Mouse (Mus musculus) kidney, postnatal 25 days (tissue): Measurements from ENCODE around the gene Sh3gl1.

ENCODE experiments used
- DNase-seq, 2 experiments: peaks; one replicate each; pipeline ENCODE4 v3.0.0; 2021; ENCODE audit warnings: mixed read lengths in 2 of 2

Gene Sh3gl1

DNA sequence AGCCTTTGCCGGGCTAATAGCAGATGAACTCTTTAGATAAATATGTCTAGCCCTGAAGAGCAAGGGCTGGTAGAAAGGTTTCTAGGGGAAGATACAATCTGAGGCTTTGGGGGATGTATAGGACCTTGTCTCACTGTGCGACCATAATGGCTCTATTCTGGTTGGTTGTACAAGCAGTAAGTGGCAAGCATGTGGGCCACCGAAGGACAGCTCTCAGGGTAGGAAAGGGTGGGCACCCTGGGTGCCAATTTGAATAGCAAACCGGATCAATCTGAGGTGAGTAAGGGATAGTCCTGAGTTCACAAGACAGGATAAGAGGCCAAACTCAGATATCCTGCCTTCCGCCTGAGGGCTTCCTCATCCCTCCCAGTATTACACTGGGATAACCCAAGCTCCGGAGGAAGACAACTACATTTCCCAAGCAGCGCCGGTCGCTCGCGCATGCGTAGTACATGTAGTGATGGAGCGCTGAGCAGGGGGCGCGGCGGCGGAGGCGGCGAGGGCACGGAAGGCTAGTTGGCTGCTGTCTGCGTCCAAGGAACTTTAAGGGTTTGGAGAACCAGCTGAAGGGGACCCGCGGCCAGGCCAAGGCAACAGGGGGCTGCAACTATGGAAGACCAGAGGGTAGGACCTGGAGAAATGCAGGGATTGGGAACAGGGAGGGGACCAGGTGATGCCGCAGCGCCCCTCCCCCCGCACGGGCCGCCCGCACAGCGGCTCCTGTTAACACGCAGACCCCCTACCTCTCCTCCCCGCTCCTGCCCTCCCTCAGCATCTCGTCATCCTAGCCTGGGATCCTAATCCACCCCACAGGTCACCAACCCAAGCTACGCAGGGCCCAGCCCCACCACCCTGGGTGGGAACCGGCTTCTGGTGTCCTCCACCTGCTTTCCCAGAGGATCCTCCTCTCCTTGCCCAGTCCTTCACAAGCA lies 50.1 kb downstream of the Sh3gl1 start, which contains the start of gene Fsd1:
Fsd1 (plus strand) TSS at position 480 of the 932 bp plus-strand sequence.
- peak in 1 of 2 experiments; percentile 45 for DNase-seq

GRCm38 (mm10) chr17:55977301-55977700 lies 59.1 kb downstream of the Sh3gl1 start:
- no peak for DNase-seq

- DNase-seq: peak; percentile 84 to 86
These were observed 60.1 kb downstream of the Sh3gl1 start for GRCm38 (mm10) chr17:55976255-55976862.

DNA sequence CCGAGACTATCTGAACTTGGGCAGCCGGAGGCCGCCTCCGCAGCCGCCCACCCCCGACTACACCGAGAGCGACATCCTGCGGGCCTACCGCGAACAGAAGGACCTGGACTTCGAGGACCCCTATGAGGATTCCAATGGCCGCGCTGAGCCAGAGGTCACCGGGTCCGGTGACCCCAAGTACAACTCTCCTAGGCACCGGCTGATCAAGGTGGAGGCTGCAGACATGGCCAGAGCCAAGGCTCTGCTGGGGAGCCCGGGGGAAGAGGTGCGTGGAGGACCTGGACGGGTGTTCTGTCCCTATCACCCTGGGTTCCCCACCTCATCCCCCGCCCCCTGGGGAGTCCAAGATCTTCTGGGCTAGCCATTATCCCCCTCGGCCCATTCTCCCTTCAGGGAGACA lies 65.0 kb downstream of the Sh3gl1 start:
- DNase-seq: no peak

DNA sequence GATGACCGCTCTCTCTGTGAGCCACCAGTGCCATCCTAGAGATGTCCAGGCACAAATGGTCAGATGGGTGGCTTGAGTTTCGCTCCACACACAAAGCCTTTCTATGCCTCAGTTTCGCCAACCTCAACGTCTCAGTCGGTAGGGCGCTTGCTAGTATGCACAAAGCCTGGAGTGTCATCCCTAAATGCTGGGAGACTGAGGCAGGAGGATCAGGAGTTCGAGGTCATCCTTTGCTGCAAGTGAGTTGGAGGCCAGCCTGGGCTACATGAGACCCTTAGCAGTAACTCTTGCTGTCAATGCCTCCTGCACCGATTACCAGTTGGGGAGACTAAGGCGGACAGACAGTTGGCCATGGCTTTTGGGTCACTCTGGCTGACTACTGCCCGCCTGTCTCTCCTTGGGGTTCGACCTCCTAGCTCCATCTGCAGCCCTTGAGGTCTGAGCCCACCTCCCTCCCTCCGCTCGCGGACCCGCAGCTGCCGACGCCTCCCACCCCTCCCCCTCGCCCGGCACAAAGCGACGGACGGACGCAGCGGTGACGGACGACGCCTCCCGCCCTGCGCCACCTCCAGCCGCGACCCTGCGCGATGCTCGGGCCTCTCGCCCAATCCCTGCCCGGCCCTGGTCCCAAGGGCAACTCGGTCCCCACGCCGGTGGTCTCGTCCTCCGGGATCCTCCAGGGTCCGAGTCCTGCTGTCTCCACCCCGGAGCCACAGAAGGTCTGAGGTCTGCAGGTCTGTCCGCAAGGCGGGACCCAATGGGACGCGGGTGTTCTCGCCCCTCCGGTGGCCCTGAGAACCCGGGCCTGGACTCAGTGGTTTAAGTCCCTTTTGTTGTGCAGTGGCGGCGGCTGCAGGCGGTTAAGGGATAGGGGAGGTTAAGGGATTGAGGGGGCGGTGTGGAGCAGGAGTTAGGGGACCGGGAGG lies 66.2 kb downstream of the Sh3gl1 start, which contains the start of gene Shd:
Shd (plus strand) TSS at position 502 of the 926 bp plus-strand sequence.
- DNase-seq: peak in 1 of 2 experiments; percentile 61

DNA sequence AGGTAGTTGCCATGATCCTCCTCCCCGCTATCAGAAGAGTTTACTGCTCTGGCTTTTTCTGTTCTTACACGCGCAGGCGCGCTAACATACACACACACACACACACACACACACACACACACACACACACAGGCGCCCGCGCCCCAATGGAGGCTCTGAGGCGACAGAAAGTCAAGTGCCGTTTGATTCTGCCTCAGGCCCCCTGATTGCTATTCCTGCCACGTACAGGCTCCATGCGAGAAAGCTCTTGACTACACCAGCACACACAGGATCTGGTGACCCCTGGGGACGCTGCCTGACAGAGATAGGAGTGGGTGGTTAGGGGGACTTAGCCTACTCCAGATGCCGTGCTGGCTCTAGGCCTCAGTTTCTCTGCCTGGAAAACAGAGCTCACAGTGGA lies 66.9 kb downstream of the Sh3gl1 start:
- DNase-seq: peak; percentile 56 to 83

- peak; percentile 41 to 55 for DNase-seq
These were observed 68.2 kb downstream of the Sh3gl1 start for GRCm38 (mm10) chr17:55968210-55968609.

- DNase-seq: peak in 1 of 2 experiments; percentile 29
These were observed 69.2 kb downstream of the Sh3gl1 start for GRCm38 (mm10) chr17:55967186-55967585.
